Mouse (Mus musculus) olfactory bulb, adult 2 months (tissue): ENCODE results near the gene Isl1. TPM values are rescaled to one million over a fixed set of nuclear protein-coding genes. Genes with fewer than 3 reads are reported as not detected.

Experiments
- H3K27ac ChIP-seq: fragments of 200-500 bp; 2 replicates; pipeline ENCODE4 v1.5.1; 2012; ENCODE audit warnings: low read depth, low read length; ENCODE audit not compliant: insufficient read depth
- H3K4me1 ChIP-seq: fragments of 200-500 bp; 2 replicates; pipeline ENCODE4 v1.6.1; 2012; ENCODE audit warnings: low read length; ENCODE audit not compliant: control insufficient read depth, insufficient read depth
- H3K4me3 ChIP-seq: fragments of 200-500 bp; 2 replicates; pipeline ENCODE4 v1.5.1; 2012; ENCODE audit warnings: mild to moderate bottlenecking, low read depth, low read length, moderate library complexity; ENCODE audit not compliant: insufficient read depth
- CTCF ChIP-seq: fragments of 200-500 bp; IDR thresholded peaks from 2 replicates; pipeline ENCODE4 v1.5.1; 2012; ENCODE audit warnings: low read depth, mild to moderate bottlenecking, low read length, moderate library complexity; ENCODE audit not compliant: insufficient read depth
- POLR2A ChIP-seq: fragments of 200-500 bp; IDR thresholded peaks from 2 replicates; pipeline ENCODE4 v1.6.1; 2012; ENCODE audit warnings: mild to moderate bottlenecking, low read depth, low read length, moderate library complexity; ENCODE audit not compliant: insufficient read depth
- WGBS: fragments of 180-500 bp; shearing (Covaris S2); methylation state at CpG from one replicate; pipeline ENCODE4 v1.1.7; 2018; 5-methylcytosine and 5-hydroxymethylcytosine counted together
- polyA plus RNA-seq: library from polyadenylated mRNA; stranded (reverse); fragments of >200 nt; gene quantifications from 2 replicates; pipeline ENCODE4 v1.2.4, GENCODE M21; 2012; ENCODE audit warnings: low replicate concordance; ENCODE audit not compliant: missing spikeins, insufficient read depth, insufficient read length

Gene Isl1
- polyA plus RNA-seq, 1 experiment: not detected

- 8% methylated on average over 13 of the region's 13 CpGs for WGBS
- TF ChIP-seq POLR2A (no peak), CTCF (no peak)
- no peak overlapping the region for H3K4me3 ChIP-seq
- no peak overlapping the region for H3K27ac ChIP-seq
- no peaks in the 10 kb centered on the region for H3K4me1 ChIP-seq
Measured at GRCm38 (mm10) chr13:116298641-116299170, 10.8 kb downstream of the Isl1 start.

- no peak overlapping the region for H3K4me3 ChIP-seq
- H3K27ac ChIP-seq: no peak overlapping the region
- TF ChIP-seq POLR2A (no peak), CTCF (no peak)
- H3K4me1 ChIP-seq: no peaks in the 10 kb centered on the region
- WGBS: 8% methylated on average over 8 of the region's 8 CpGs
Measured at GRCm38 (mm10) chr13:116298001-116298400, 11.5 kb downstream of the Isl1 start.

DNA sequence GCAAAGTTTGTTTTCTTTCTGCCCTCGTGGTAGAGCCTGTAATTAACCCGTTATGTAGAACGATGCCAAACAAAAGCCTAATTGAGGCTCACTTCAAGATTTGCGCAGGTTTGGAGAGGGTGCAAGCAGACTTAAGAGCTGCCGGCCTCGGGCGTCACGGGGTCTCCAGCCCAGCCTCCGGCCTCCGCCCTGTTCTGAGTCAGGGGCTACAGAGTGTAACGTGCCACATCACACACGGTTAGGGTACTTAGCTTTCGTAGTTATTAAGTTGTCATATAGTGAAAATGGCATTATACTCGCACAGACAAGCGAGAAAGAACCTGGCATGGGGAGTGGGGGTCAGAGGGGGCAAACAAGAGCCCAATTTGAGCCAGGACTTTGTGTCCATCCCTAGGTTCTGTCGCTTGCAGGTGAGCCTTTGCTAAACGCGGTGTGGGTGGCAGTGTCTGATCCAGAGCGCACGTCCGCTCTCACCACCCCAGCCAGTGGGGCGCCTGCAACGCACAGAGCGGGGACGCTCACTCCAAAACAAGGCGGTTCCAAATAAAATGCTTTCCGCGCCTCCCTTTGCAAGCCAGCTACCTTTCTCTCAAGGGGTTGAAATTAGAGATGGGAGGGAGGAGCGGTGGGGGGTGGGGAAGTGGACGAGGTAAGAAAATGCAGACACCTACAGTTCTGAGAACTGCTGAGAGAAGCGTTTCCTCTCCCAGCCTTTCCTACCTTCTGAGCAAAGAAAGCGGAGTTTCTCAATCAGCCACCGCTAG, 12.3 kb downstream of the Isl1 start:
- Histone ChIP-seq H3K4me1 (no peaks in the 10 kb centered on the region), H3K4me3 (no peak overlapping the region), H3K27ac (no peak overlapping the region)
- 3% methylated on average over 33 of the region's 33 CpGs for WGBS
- no peak for TF ChIP-seq CTCF
- no peak for TF ChIP-seq POLR2A

GRCm38 (mm10) chr13:116295401-116295800, 14.1 kb downstream of the Isl1 start:
- Histone ChIP-seq H3K4me1 (no peaks in the 10 kb centered on the region), H3K4me3 (no peak overlapping the region), H3K27ac (no peak overlapping the region)
- WGBS: 9% methylated on average over 4 of the region's 4 CpGs
- TF ChIP-seq CTCF (no peak), POLR2A (no peak)

GRCm38 (mm10) chr13:116294734-116295133, 14.8 kb downstream of the Isl1 start:
- Histone ChIP-seq H3K4me1 (no peaks in the 10 kb centered on the region), H3K4me3 (no peak overlapping the region), H3K27ac (no peak overlapping the region)
- TF ChIP-seq POLR2A (no peak), CTCF (no peak)
- 7% methylated on average over 6 of the region's 6 CpGs for WGBS

GRCm38 (mm10) chr13:116294151-116294461, 15.4 kb downstream of the Isl1 start:
- no peak overlapping the region for H3K27ac ChIP-seq
- 3% methylated on average over 11 of the region's 11 CpGs for WGBS
- no peaks in the 10 kb centered on the region for H3K4me1 ChIP-seq

DNA sequence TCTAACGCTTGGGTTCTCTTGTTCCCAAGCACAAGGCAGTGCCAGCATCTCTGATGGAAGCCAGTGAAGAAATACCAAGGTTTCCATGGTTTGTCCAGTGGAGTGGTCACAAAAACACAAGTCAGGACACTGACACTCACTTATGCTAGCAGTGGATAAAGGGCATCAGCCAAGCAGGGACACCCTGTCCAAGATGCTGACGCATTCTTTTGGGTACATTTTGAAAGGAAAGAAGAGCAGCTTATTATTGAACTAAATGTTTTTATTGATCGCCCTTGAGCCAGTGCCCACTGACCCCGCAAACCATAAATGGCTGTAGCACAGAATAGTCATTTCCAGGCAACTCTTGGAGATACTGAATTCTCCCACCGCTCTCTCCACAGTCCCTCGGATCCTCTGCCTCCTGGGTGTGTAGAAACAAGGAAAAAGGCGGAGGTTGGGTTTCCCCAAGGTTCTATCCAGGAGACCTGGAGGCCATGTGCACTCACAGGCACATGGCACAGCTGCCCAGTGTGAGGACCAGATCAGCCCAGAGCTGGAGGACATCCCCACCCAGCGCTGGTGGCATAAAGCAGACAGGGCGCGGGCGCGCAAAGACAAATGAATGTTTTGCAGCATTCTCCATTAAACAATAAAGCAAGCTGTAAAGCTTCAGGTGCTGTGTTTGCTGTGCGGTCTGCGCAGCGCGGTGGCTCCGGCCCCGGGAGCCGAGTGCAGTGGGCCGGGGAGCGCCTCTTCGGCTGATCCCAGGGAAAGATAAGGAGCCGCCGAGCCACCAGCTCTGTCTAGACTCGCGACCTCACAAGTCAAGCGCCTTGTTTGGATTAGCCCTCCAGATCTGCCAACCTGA, 16.0 kb downstream of the Isl1 start:
- WGBS: 6% methylated on average over 27 of the region's 27 CpGs
- no peak for TF ChIP-seq CTCF

More at GRCm38 (mm10) chr13:116294151-116294461, 15.4 kb downstream of the Isl1 start:
- TF ChIP-seq CTCF (no peak), POLR2A (no peak)
- no peak overlapping the region for H3K4me3 ChIP-seq

DNA sequence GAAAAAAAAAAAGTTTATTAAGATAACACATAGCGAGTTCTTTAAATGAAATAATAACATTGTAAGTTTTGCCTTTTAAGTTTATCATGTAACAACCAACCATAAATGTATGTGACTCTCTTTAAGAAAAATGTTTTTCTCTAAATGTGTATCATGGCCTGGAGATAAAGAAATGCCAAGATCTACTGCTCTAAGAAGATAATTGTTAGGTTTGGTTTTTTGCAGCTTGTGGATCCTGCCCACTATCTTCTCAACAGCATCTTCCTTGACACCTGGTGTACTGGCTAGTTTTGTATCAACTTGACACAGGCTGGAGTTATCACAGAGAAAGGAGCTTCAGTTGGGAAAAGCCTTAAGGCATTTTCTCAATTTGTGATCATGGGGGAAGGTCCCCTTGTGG, 19.8 kb downstream of the Isl1 start:
- TF ChIP-seq CTCF (no peak), POLR2A (no peak)
- no peaks in the 10 kb centered on the region for H3K4me1 ChIP-seq
- no peak overlapping the region for H3K4me3 ChIP-seq
- 92% methylated on average over 1 of the region's 1 CpGs for WGBS
- no peak overlapping the region for H3K27ac ChIP-seq

More for the DNA sequence above, 16.0 kb downstream of the Isl1 start:
- Histone ChIP-seq H3K4me1 (no peaks in the 10 kb centered on the region), H3K27ac (no peak overlapping the region), H3K4me3 (no peak overlapping the region)

DNA sequence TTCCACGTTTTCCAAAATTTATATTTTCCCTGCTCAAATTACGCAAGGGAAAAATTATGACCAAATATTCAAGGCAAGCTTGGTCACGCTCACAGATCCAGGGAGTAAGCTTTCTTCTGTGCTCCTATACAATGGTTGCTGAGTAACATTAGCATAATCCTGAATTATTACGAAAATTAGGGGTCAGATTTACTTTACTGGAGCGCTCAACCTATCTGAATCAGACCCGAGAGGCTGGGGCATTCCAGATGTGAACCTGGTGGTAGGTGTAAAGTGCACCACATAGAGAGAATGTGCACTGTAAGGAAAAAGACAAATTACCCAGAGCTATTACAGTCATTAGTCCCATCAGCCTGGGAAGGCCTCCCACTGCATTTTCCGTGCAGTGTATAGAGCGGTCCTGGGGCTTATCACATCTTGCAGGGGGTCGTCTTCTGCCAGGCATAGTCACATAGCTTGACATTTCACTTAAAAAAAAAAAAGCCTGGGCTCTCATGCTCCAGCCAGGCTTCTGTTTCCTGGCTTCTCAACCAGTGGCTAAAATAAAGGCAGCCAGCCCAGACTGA, 30.2 kb downstream of the Isl1 start:
- 69% methylated on average over 9 of the region's 9 CpGs for WGBS
- no peak overlapping the region for H3K27ac ChIP-seq

More for the DNA sequence above, 30.2 kb downstream of the Isl1 start:
- Histone ChIP-seq H3K4me3 (no peak overlapping the region), H3K4me1 (no peaks in the 10 kb centered on the region)
- TF ChIP-seq CTCF (no peak), POLR2A (no peak)
